Mouse (Mus musculus) neural tube, embryonic 12.5 days (tissue): ENCODE results near the gene Cpsf2. TPM values are rescaled to one million over a fixed set of nuclear protein-coding genes. Genes with fewer than 3 reads are reported as not detected.

ENCODE experiments used
- ATAC-seq: fragments of 200-750 bp; cut with Nextera tagmentation; 2 replicates; pipeline ENCODE4 v1.8.0; 2017; ENCODE audit warnings: low read depth, mild to moderate bottlenecking, moderate TSS enrichment, moderate library complexity; ENCODE audit not compliant: low FRiP score
- H3K27ac ChIP-seq: fragments of 300-500 bp; sonication (generic); 2 replicates; pipeline ENCODE4 v1.5.1; 2016
- H3K27me3 ChIP-seq: fragments of 300-500 bp; sonication (generic); replicated peaks from 2 replicates; pipeline ENCODE4 v1.6.1; 2016; ENCODE audit warnings: mild to moderate bottlenecking
- H3K36me3 ChIP-seq: fragments of 300-500 bp; sonication (generic); 2 replicates; pipeline ENCODE4 v1.6.1; 2016; ENCODE audit warnings: mild to moderate bottlenecking
- H3K4me1 ChIP-seq: fragments of 300-500 bp; sonication (generic); 2 replicates; pipeline ENCODE4 v1.6.1; 2016
- H3K4me2 ChIP-seq: fragments of 300-500 bp; sonication (generic); replicated peaks from 2 replicates; pipeline ENCODE4 v1.6.1; 2016; ENCODE audit warnings: mild to moderate bottlenecking
- H3K4me3 ChIP-seq: fragments of 300-500 bp; sonication (generic); 2 replicates; pipeline ENCODE4 v1.5.1; 2016
- H3K9ac ChIP-seq: fragments of 300-500 bp; sonication (generic); 2 replicates; pipeline ENCODE4 v1.6.1; 2016; ENCODE audit warnings: mild to moderate bottlenecking
- H3K9me3 ChIP-seq: fragments of 300-500 bp; sonication (generic); 2 replicates; pipeline ENCODE4 v1.6.1; 2016; ENCODE audit warnings: mild to moderate bottlenecking
- WGBS: fragments of 180-500 bp; shearing (Covaris S2); methylation state at CpG from one replicate; pipeline ENCODE4 v1.1.7; 2016; 5-methylcytosine and 5-hydroxymethylcytosine counted together
- polyA plus RNA-seq: library from polyadenylated mRNA; unstranded; fragments of >200 nt; fragmentation: Nextera tagmentation; extraction: Ambion mirVana; gene quantifications from 2 replicates; pipeline ENCODE4 v1.2.1, GENCODE M21; 2016

Cpsf2 gene
- polyA plus RNA-seq, 1 experiment from 2014 or later, result 36.8 TPM

DNA sequence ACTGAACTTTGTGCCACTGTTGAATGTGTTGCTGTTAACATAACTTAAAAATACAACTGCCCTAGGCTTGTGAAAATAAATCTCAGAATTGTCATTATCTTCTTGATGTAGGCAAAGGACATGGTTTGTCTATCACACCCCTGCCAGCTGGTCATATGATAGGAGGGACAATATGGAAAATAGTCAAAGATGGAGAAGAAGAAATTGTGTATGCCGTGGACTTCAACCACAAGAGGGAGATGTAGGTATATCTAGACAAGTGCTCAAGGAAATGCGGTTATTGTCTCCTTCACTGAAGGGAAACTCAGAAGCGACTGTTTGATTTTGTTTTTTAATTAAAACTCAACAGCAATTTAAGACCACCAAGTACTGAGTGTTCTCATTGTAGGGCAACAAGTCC is 9.3 kb downstream of the Cpsf2 start:
- Histone ChIP-seq H3K4me2 (no peak overlapping the region), H3K4me3 (no peak overlapping the region), H3K4me1 (no peaks in the 10 kb centered on the region), H3K9me3 (no peaks in the 10 kb centered on the region), H3K9ac (no peak overlapping the region), H3K27ac (no peak overlapping the region), H3K36me3 (peaks cover 58% of the 10 kb centered on the region), H3K27me3 (no peaks in the 10 kb centered on the region)
- ATAC-seq, result no peak
- WGBS, result 88% methylated on average over 3 of the region's 3 CpGs

DNA sequence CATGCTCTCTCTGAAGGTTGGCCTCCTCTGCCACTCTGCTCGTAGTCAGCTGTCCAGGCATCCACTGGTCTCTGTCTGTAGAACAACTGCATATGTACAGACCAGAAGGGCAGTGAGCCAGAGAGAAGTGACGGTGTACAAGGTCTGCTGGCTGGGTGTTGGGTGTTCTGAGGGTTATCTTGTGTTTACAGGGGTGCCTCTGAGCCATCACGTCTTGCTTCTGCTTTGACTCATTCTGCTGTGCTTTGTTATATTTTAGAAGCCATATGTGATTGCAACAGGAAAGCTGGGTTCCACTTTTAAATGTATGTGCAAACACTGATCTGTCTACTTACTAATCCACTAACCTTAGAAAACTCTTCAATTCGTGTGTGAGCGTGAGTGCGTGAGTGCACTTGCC is 11.9 kb downstream of the Cpsf2 start:
- H3K4me2 ChIP-seq, result no peak overlapping the region
- no peak overlapping the region for H3K9ac ChIP-seq
- no peak overlapping the region for H3K4me3 ChIP-seq
- 90% methylated on average over 6 of the region's 6 CpGs for WGBS
- H3K4me1 ChIP-seq, result no peaks in the 10 kb centered on the region
- H3K9me3 ChIP-seq, result no peaks in the 10 kb centered on the region
- peaks cover 80% of the 10 kb centered on the region for H3K36me3 ChIP-seq
- no peak for ATAC-seq
- no peak overlapping the region for H3K27ac ChIP-seq
- H3K27me3 ChIP-seq, result no peaks in the 10 kb centered on the region

DNA sequence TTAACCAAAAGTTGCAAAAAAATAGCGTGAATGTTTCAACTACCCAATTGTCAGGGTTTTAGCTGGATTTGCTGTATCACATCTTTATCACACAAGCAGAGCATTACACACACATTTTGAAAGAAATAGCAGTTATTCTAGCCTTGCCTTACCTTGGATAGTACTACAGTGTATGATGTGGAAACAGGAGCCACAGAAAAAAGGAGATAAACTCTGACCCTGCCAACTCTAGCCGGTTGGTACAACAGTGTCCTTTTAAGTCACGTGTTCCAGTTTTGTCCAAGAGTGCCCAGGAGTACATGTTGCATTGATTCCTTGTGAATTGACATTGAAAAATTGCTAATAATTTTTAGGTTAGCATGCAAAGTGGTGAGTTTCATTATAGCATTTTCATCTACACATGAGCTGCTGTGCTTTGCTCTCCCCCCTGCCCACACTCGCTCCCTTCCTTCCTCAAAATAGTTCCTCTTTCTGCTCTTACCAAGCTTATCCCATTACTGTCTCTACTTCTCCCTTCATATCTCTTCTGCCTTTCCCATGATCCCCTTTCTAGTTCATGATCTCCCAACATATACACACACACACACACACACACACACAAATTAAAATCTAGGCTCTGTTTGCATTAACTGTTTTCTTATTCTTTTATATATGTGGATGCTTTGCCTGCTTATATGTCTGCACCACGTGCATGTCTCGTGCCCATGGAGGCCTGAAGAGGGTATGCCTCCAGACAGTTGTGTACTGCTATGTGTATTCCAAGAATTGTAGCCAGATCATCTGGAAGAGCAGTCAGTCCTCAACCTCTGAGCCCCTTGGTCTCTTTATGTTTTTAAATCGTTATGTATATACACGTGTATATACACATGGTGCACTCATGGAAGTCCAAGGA is 19.0 kb downstream of the Cpsf2 start:
- H3K36me3 ChIP-seq, result peaks cover 78% of the 10 kb centered on the region
- 95% methylated on average over 8 of the region's 8 CpGs for WGBS
- H3K9me3 ChIP-seq, result no peaks in the 10 kb centered on the region
- H3K4me3 ChIP-seq, result no peak overlapping the region
- ATAC-seq, result no peak
- H3K27me3 ChIP-seq, result no peaks in the 10 kb centered on the region
- no peak overlapping the region for H3K4me2 ChIP-seq
- H3K4me1 ChIP-seq, result no peaks in the 10 kb centered on the region
- no peak overlapping the region for H3K27ac ChIP-seq
- H3K9ac ChIP-seq, result no peak overlapping the region

DNA sequence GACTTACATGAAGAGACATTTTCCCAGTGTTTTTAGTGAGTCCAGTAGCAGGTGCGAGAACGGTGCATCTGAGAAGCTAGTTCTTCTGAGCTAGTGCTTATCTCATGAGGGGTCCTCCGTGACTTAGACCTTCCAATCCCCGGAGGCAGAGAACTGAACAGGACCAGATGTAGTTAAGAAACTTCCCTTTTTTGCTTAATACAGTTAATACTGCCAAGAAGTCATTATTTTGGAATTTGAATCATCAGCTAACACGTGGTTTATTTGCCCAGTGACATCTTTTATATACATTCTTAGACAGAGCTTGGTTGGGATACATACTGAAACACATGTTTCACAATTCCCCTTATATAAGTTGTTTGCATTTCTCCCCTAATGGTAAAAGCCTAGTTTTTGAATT is 23.1 kb downstream of the Cpsf2 start:
- ATAC-seq, result no peak
- no peak overlapping the region for H3K9ac ChIP-seq
- 96% methylated on average over 5 of the region's 5 CpGs for whole genome bisulfite sequencing
- no peaks in the 10 kb centered on the region for H3K27me3 ChIP-seq
- H3K4me3 ChIP-seq, result no peak overlapping the region
- H3K4me1 ChIP-seq, result no peaks in the 10 kb centered on the region
- H3K36me3 ChIP-seq, result peaks cover 84% of the 10 kb centered on the region
- H3K4me2 ChIP-seq, result no peak overlapping the region
- H3K27ac ChIP-seq, result no peak overlapping the region
- H3K9me3 ChIP-seq, result no peaks in the 10 kb centered on the region

DNA sequence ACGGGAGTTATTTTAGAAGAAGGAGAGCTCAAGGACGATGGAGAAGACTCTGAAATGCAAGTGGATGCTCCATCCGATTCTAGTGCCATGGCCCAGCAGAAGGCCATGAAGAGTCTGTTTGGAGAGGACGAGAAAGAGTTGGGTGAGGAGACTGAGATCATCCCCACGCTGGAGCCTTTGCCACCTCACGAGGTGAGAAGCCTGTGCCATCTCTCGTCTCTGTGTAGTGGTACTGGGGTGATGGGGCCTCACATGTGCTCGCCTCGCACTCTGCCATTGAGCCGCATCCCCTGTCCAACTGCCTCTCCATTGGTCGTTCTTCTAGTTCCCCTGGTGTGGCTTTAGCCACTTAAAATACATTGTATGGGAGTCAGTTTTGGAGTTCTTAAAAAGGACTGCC is 25.0 kb downstream of the Cpsf2 start:
- Histone ChIP-seq H3K4me2 (no peak overlapping the region), H3K27me3 (no peaks in the 10 kb centered on the region), H3K9ac (no peak overlapping the region), H3K4me3 (no peak overlapping the region), H3K27ac (no peak overlapping the region), H3K36me3 (peaks cover 84% of the 10 kb centered on the region), H3K4me1 (no peaks in the 10 kb centered on the region), H3K9me3 (no peaks in the 10 kb centered on the region)
- 95% methylated on average over 11 of the region's 11 CpGs for WGBS
- no peak for ATAC-seq

DNA sequence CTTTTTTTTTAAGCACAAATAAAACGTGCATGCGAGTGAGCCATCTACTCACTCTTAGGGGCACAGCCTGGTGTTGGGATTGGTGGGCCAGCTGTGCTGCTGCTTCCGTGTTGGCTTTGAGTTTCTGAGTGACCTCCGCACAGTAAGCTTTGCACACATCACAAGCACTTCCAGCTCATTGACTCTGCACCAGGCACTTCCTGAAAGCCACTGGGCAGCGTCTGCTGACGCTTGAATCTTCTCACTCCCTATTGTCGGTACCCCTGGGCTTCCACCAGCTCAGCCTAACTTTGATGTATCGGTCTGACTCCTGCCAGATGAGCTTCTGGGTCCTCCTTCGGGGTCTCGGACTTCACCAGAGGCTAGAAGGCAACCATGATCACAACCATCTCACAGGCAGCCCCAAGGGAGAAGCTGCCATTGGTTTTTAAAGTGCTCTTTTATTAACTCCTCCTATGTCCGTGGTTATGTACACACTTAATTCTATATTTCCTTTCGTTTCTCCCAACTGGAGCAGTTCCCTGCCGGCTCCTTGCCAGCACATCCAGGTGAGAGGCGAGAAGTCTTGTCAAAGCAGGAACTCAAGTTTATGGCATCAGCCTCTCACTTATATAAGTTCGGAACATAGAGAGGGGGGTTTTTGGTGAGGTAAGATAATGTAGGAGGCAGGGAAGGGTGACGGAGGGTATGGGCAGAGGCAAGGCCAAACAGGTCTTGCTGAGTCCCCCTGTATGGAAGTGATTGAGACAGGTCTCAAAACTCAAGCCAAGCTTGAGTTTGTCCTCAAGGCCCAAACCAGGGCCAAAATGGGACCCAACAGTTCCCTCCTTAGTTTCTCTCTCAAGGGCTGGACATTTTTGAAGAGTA is 32.6 kb downstream of the Cpsf2 start:
- 87% methylated on average over 16 of the region's 16 CpGs for WGBS
- Histone ChIP-seq H3K9me3 (no peaks in the 10 kb centered on the region), H3K36me3 (peaks cover 17% of the 10 kb centered on the region), H3K4me1 (no peaks in the 10 kb centered on the region), H3K27ac (no peak overlapping the region), H3K4me3 (no peak overlapping the region), H3K27me3 (no peaks in the 10 kb centered on the region), H3K9ac (no peak overlapping the region), H3K4me2 (no peak overlapping the region)
- ATAC-seq, result no peak

DNA sequence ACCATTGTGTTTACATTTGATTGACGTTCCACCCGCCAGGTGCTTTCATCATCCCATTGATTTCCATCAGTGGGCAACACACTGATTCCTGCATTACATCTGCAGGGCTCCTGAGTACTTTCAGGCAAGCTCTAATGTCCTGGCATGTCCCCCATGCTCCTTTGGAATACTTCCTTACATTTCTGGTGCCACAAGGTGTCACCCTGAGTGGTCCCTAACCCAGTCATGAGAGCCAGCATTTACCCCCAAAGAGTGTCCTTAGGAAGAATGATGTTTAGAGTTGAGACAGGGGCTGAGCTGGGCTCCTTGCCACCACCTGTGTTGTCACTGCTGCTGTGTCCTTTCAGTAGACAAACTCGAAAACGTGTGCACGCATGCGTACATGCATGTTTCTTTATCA is 33.8 kb downstream of the Cpsf2 start:
- H3K27me3 ChIP-seq, result no peaks in the 10 kb centered on the region
- no peak for ATAC-seq
- no peak overlapping the region for H3K27ac ChIP-seq
- H3K9me3 ChIP-seq, result no peaks in the 10 kb centered on the region
- no peak overlapping the region for H3K4me3 ChIP-seq
- no peaks in the 10 kb centered on the region for H3K4me1 ChIP-seq
- H3K9ac ChIP-seq, result no peak overlapping the region
- 98% methylated on average over 6 of the region's 6 CpGs for WGBS
- H3K36me3 ChIP-seq, result peaks cover 6% of the 10 kb centered on the region; the same call in 1 of the 2 replicates
- H3K4me2 ChIP-seq, result no peak overlapping the region

DNA sequence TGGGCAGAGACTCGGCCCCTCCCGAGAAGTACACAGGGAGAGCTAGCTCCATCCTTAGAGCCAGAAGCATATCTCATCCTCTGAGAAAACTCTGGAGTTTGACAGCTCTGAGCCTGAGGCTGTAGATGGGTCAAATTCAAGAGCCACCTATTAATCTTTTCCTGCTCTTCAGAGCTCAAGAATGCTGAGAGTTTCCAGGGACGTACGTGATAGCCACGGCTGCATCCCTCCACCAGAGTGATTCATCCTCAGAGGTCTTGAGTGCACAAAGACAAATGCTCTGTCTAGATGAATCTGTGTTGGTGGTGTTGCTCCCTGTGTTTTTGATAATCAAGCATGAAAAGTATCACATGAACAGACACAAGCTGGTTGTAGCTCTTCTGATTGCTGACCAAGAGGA is 38.6 kb downstream of the Cpsf2 start:
- Histone ChIP-seq H3K9me3 (no peaks in the 10 kb centered on the region), H3K27ac (no peak overlapping the region), H3K9ac (no peak overlapping the region), H3K36me3 (no peaks in the 10 kb centered on the region), H3K4me2 (no peak overlapping the region), H3K27me3 (no peaks in the 10 kb centered on the region), H3K4me1 (no peaks in the 10 kb centered on the region), H3K4me3 (no peak overlapping the region)
- 68% methylated on average over 5 of the region's 5 CpGs for WGBS
- ATAC-seq, result no peak

DNA sequence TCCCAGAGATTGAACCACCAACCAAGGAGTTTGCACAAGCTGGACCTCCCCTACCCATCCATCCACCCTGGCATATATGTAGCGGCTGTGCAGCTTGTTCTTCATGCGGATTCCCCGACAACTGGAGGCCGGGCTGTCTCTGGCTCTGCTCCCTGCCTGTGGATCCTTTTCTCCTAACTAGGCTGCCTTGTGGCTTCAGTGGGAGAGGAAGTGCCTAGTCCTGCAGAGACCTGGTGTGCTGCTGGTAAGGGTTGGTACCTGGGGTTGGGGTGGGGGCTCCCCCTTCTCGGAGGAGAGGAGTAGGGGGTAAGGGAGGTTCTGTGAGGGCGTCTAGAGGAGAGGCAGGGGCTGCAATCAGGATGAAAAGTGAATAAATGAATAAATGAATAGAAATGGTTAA is 39.3 kb downstream of the Cpsf2 start:
- H3K9ac ChIP-seq, result no peak overlapping the region
- no peak overlapping the region for H3K4me2 ChIP-seq
- H3K27me3 ChIP-seq, result no peaks in the 10 kb centered on the region
- no peak for ATAC-seq
- H3K9me3 ChIP-seq, result no peaks in the 10 kb centered on the region
- H3K27ac ChIP-seq, result no peak overlapping the region
- WGBS, result 94% methylated on average over 6 of the region's 6 CpGs
- H3K4me3 ChIP-seq, result no peak overlapping the region
- H3K36me3 ChIP-seq, result no peaks in the 10 kb centered on the region
- H3K4me1 ChIP-seq, result no peaks in the 10 kb centered on the region

DNA sequence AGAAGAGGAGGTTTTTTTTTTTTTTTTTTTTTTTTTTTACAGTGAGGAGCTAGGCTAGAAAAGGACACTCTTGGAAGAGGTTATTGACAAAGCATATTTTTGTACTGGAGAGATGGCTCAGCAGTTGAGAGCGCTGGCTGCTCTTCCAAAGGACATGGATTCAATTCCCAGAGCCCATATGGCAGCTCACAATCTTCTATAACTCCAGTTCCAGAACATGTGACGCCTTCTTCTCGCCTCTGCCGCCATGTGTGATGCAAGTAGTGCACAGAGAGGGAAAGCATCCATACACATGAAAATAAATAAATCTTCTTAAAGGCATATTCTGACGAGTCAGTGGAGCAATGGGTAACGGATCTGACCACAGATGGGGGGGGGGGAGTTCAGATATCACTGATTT is 46.1 kb downstream of the Cpsf2 start:
- Histone ChIP-seq H3K4me1 (no peaks in the 10 kb centered on the region), H3K36me3 (no peaks in the 10 kb centered on the region), H3K27me3 (no peaks in the 10 kb centered on the region), H3K9me3 (no peaks in the 10 kb centered on the region), H3K9ac (no peak overlapping the region), H3K4me3 (no peak overlapping the region), H3K4me2 (no peak overlapping the region), H3K27ac (no peak overlapping the region)
- 91% methylated on average over 6 of the region's 6 CpGs for WGBS
- no peak for ATAC-seq

DNA sequence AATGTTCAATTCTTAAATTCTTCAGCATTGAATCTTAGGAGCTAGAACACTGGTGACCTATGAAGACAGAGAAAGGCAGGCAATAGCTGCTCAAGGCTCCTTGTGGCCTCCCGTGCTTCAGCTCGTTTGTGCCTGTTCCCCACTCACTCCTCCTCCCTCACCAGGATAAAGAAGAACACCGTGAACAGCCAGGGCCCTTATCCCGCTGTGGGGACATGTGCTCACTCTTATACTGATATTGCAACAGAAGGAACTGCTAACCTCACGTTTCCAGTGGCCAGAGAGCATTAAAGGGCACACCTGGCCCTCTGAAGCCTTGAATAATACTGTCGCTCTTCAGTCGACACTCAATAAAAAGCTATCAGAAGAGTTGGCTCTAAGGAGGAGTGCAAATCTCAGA is 53.4 kb downstream of the Cpsf2 start:
- no peaks in the 10 kb centered on the region for H3K4me1 ChIP-seq
- H3K4me2 ChIP-seq, result no peak overlapping the region
- 57% methylated on average over 7 of the region's 7 CpGs for WGBS
- H3K27ac ChIP-seq, result no peak overlapping the region
- no peak for ATAC-seq
- H3K27me3 ChIP-seq, result no peaks in the 10 kb centered on the region
- H3K9ac ChIP-seq, result no peak overlapping the region
- no peak overlapping the region for H3K4me3 ChIP-seq
- H3K36me3 ChIP-seq, result no peaks in the 10 kb centered on the region
- no peaks in the 10 kb centered on the region for H3K9me3 ChIP-seq

DNA sequence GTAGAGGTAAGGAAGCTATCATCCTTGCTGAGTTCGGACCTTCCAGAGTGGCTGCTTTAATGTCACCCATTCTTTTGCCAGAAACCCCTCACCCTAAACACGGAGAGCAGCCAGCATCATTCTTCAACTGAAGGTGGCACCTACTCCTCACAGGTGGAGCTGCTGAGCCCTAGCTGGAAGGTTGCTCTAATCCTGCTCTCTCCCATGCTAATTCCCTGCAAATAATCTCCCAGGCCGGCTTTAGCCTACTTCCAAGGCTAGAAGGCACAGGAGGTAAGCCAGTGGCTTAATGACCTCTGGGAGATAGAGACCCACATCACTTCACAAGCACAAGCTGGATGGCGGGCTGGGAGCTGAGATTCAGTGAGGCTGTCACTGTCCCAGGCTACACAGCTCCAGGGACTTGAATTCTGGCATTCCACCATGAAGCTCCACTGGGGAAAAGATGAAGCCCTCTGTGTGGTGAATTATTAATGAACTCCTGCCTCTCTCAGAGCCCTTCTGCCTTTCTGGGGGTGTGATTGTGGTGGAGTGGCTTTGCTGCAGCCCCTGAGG is 54.2 kb downstream of the Cpsf2 start:
- Histone ChIP-seq H3K36me3 (no peaks in the 10 kb centered on the region), H3K27ac (no peak overlapping the region), H3K27me3 (no peaks in the 10 kb centered on the region), H3K9me3 (no peaks in the 10 kb centered on the region), H3K4me1 (no peaks in the 10 kb centered on the region), H3K4me3 (no peak overlapping the region), H3K4me2 (no peak overlapping the region), H3K9ac (no peak overlapping the region)
- no peak for ATAC-seq
- 54% methylated on average over 4 of the region's 4 CpGs for WGBS
